Mouse (Mus musculus): Measurements from ENCODE around the gene Car12. TPM values are rescaled to one million over a fixed set of nuclear protein-coding genes. Genes with fewer than 3 reads are reported as not detected.
"Not testable (repeated sequence)": the region's sequence is repeated elsewhere in the genome, so short reads cannot be mapped to it uniquely, and the experiment has no call there.

Gene Car12
- polyA plus RNA-seq, 1 experiment: 5.8 TPM

DNA sequence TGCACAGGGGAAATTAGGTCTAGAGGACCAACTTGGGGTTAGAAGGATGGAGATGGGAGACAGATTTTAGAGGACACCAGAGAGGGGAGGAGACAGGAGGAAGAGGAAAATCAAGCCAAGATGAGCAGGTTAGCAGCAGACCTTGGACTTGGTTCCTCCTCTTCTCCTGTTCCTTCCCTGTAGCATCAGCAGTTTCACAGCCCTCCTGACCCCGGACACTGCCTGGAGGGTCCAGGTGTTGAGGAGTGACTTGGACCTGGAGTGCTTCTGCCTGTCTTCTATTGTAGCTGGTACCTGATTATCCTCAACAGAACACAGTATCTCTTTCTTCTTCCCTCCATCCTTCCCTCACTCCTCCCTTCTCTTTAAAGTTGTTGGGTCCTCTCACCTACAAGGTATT is 55.2 kb downstream of the Car12 start:
- Histone ChIP-seq H3K27ac (ENCODE audit: insufficient read depth, low read length) (no peak overlapping the region), H3K27me3 (ENCODE audit: control insufficient read depth, insufficient read depth, low read length, poor library complexity, severe bottlenecking) (no peaks in the 10 kb centered on the region)
- TF ChIP-seq CTCF (IDR thresholded peaks at IDR 0.05; ENCODE audit: low read depth, low read length): no peak
- TF ChIP-seq POLR2A (IDR thresholded peaks at IDR 0.05; ENCODE audit: insufficient read depth, low read length): no peak
- no peak for TF ChIP-seq EP300 (IDR thresholded peaks at IDR 0.05; ENCODE audit: insufficient read depth, low read depth, low read length)

GRCm38 (mm10) chr9:66769275-66769674 is 55.8 kb downstream of the Car12 start:
- H3K27ac ChIP-seq (ENCODE audit: insufficient read depth, low read length): no peak overlapping the region
- H3K4me3 ChIP-seq (ENCODE audit: low read depth, low read length): no peak overlapping the region
- no peak overlapping the region for H3K9ac ChIP-seq (ENCODE audit: low read depth, poor library complexity, severe bottlenecking)
- no peaks in the 10 kb centered on the region for H3K9me3 ChIP-seq (replicated peaks; ENCODE audit: control insufficient read depth, insufficient read depth, low read length, poor library complexity, severe bottlenecking)
- no peaks in the 10 kb centered on the region for H3K4me1 ChIP-seq (ENCODE audit: control insufficient read depth, insufficient read depth, low read length)
- H3K27me3 ChIP-seq (ENCODE audit: control insufficient read depth, insufficient read depth, low read length, poor library complexity, severe bottlenecking): no peaks in the 10 kb centered on the region
- no peak for TF ChIP-seq CTCF (IDR thresholded peaks at IDR 0.05; ENCODE audit: low read depth, low read length)
- no peak for TF ChIP-seq EP300 (IDR thresholded peaks at IDR 0.05; ENCODE audit: insufficient read depth, low read depth, low read length)
- TF ChIP-seq POLR2A (IDR thresholded peaks at IDR 0.05; ENCODE audit: insufficient read depth, low read length): no peak
- no peaks in the 10 kb centered on the region for H3K36me3 ChIP-seq (ENCODE audit: control insufficient read depth, insufficient read depth, low read length, poor library complexity, severe bottlenecking)

More for the DNA sequence above, 55.2 kb downstream of the Car12 start:
- Histone ChIP-seq H3K4me1 (ENCODE audit: control insufficient read depth, insufficient read depth, low read length) (no peaks in the 10 kb centered on the region), H3K4me3 (ENCODE audit: low read depth, low read length) (no peak overlapping the region), H3K9me3 (replicated peaks; ENCODE audit: control insufficient read depth, insufficient read depth, low read length, poor library complexity, severe bottlenecking) (no peaks in the 10 kb centered on the region), H3K36me3 (ENCODE audit: control insufficient read depth, insufficient read depth, low read length, poor library complexity, severe bottlenecking) (no peaks in the 10 kb centered on the region), H3K9ac (ENCODE audit: low read depth, poor library complexity, severe bottlenecking) (no peak overlapping the region)

GRCm38 (mm10) chr9:66770701-66771100 is 57.2 kb downstream of the Car12 start:
- no peaks in the 10 kb centered on the region for H3K9me3 ChIP-seq (replicated peaks; ENCODE audit: control insufficient read depth, insufficient read depth, low read length, poor library complexity, severe bottlenecking)
- H3K27ac ChIP-seq (ENCODE audit: insufficient read depth, low read length): no peak overlapping the region
- H3K36me3 ChIP-seq (ENCODE audit: control insufficient read depth, insufficient read depth, low read length, poor library complexity, severe bottlenecking): no peaks in the 10 kb centered on the region
- H3K27me3 ChIP-seq (ENCODE audit: control insufficient read depth, insufficient read depth, low read length, poor library complexity, severe bottlenecking): no peaks in the 10 kb centered on the region
- TF ChIP-seq CTCF (IDR thresholded peaks at IDR 0.05; ENCODE audit: low read depth, low read length) (no peak), EP300 (IDR thresholded peaks at IDR 0.05; ENCODE audit: insufficient read depth, low read depth, low read length) (no peak), POLR2A (IDR thresholded peaks at IDR 0.05; ENCODE audit: insufficient read depth, low read length) (no peak)
- no peak overlapping the region for H3K4me3 ChIP-seq (ENCODE audit: low read depth, low read length)
- no peaks in the 10 kb centered on the region for H3K4me1 ChIP-seq (ENCODE audit: control insufficient read depth, insufficient read depth, low read length)
- no peak overlapping the region for H3K9ac ChIP-seq (ENCODE audit: low read depth, poor library complexity, severe bottlenecking)

GRCm38 (mm10) chr9:66784552-66784951 is 71.1 kb downstream of the Car12 start:
- H3K9me3 ChIP-seq (replicated peaks; ENCODE audit: control insufficient read depth, insufficient read depth, low read length, poor library complexity, severe bottlenecking); H3K4me1 ChIP-seq (ENCODE audit: control insufficient read depth, insufficient read depth, low read length); H3K27ac ChIP-seq (ENCODE audit: insufficient read depth, low read length); H3K36me3 ChIP-seq (ENCODE audit: control insufficient read depth, insufficient read depth, low read length, poor library complexity, severe bottlenecking); H3K4me3 ChIP-seq (ENCODE audit: low read depth, low read length); H3K9ac ChIP-seq (ENCODE audit: low read depth, poor library complexity, severe bottlenecking); H3K27me3 ChIP-seq (ENCODE audit: control insufficient read depth, insufficient read depth, low read length, poor library complexity, severe bottlenecking): not testable (repeated sequence)

- TF ChIP-seq POLR2A (IDR thresholded peaks at IDR 0.05; ENCODE audit: insufficient read depth, low read length) (no peak), CTCF (IDR thresholded peaks at IDR 0.05; ENCODE audit: low read depth, low read length) (no peak), EP300 (IDR thresholded peaks at IDR 0.05; ENCODE audit: insufficient read depth, low read depth, low read length) (no peak)
- no peak overlapping the region for H3K9ac ChIP-seq (ENCODE audit: low read depth, poor library complexity, severe bottlenecking)
- H3K4me1 ChIP-seq (ENCODE audit: control insufficient read depth, insufficient read depth, low read length): no peaks in the 10 kb centered on the region
- H3K9me3 ChIP-seq (replicated peaks; ENCODE audit: control insufficient read depth, insufficient read depth, low read length, poor library complexity, severe bottlenecking): no peaks in the 10 kb centered on the region
- no peaks in the 10 kb centered on the region for H3K27me3 ChIP-seq (ENCODE audit: control insufficient read depth, insufficient read depth, low read length, poor library complexity, severe bottlenecking)
- no peak overlapping the region for H3K27ac ChIP-seq (ENCODE audit: insufficient read depth, low read length)
- H3K36me3 ChIP-seq (ENCODE audit: control insufficient read depth, insufficient read depth, low read length, poor library complexity, severe bottlenecking): no peaks in the 10 kb centered on the region
- no peak overlapping the region for H3K4me3 ChIP-seq (ENCODE audit: low read depth, low read length)
Observed at GRCm38 (mm10) chr9:66787821-66788220, 74.3 kb downstream of the Car12 start.

DNA sequence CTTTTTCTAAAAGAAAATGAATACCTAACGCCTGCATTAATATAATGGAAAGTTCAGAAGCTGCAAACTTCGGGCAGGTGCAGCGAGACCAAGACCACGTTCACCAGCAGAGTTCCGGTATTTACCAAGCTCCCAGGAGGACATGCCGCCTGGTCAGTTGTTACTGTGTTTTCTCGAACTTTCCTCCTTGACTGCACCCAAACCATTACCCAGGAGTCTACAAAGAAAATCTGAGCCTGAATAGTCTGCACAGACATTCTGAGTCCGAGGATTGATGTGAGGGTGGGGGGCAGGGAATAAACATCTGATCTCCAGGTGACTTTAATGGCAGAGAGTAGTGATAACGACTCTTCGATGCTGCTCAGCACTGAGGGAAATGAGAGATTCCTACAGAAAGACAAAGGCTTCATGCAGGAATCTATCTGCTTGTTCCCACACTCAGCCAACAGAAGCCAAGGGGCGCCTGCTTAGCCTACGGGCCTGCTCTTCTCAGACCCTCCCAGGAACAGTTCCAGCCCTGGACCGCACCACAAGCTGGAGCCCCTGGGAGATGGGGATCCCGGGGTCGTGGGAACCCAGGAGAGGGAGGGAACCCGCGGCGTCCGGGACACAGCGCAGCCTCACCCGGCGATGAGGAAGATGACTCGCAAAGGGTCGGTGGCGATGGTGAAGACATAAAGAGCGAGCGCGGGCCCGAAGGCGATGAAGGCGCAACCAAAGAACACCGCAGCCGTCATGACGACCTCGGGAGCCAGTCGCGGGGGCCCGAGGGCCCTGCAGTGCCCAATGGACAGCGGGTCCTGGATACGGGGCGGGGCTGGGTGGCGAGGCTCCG is 81.4 kb downstream of the Car12 start:
- H3K9ac ChIP-seq (ENCODE audit: low read depth, poor library complexity, severe bottlenecking): peak overlapping the region; percentile 8; the same call in 1 of the 2 replicates
- H3K27me3 ChIP-seq (ENCODE audit: control insufficient read depth, insufficient read depth, low read length, poor library complexity, severe bottlenecking): peaks cover 2% of the 10 kb centered on the region
- no peak for TF ChIP-seq CTCF (IDR thresholded peaks at IDR 0.05; ENCODE audit: low read depth, low read length)
- TF ChIP-seq POLR2A (IDR thresholded peaks at IDR 0.05; ENCODE audit: insufficient read depth, low read length): no peak
- TF ChIP-seq EP300 (IDR thresholded peaks at IDR 0.05; ENCODE audit: insufficient read depth, low read depth, low read length): no peak
- H3K36me3 ChIP-seq (ENCODE audit: control insufficient read depth, insufficient read depth, low read length, poor library complexity, severe bottlenecking): no peaks in the 10 kb centered on the region
- no peaks in the 10 kb centered on the region for H3K9me3 ChIP-seq (replicated peaks; ENCODE audit: control insufficient read depth, insufficient read depth, low read length, poor library complexity, severe bottlenecking)
- H3K4me3 ChIP-seq (ENCODE audit: low read depth, low read length): peak overlapping the region; percentile 93
- H3K27ac ChIP-seq (ENCODE audit: insufficient read depth, low read length): no peak overlapping the region
- H3K4me1 ChIP-seq (ENCODE audit: control insufficient read depth, insufficient read depth, low read length): no peaks in the 10 kb centered on the region
